Mouse (Mus musculus) cerebellum, adult 11-12 months (tissue): ENCODE data around the gene Gm7971.
"Not testable (repeated sequence)": the region's sequence is repeated elsewhere in the genome, so short reads cannot be mapped to it uniquely, and the experiment has no call there.

Experiments used
- DNase-seq: peaks from one replicate; pipeline ENCODE4 v3.0.0; 2022

Gene Gm7971

GRCm38 (mm10) chr5:95594775-95595174 is at the start of gene Gm7971:
Gm7971 (minus strand) TSS chr5:95594875.
- not testable (repeated sequence) for DNase-seq
